Mouse (Mus musculus): ENCODE data around the gene Wdr24.

The Wdr24 gene

GRCm38 (mm10) chr17:25832436-25833290 is 9.2 kb downstream of the Wdr24 start:
- ChIA-PET CTCF (interaction anchor here (0.6 to 2.1 kb wide), 27 partner anchors 9 to 885 kb away, joined by 3 to 11 read pairs (median 4); partner anchors contain the start of genes Rhot2 (in 3 of the 4), Wdr24 (in 2 of the 4), Chtf18 (in 1 of the 4) and Fam234a (in 1 of the 4)), POLR2A (interaction anchor here (0.5 to 9.2 kb wide), 142 partner anchors 9 to 1354 kb away, joined by 3 to 114 read pairs (median 5); partner anchors contain the start of genes Chtf18 (in 4 of the 4), Rpusd1 (in 4 of the 4), Gm20683 (in 3 of the 4) and Mcrip2 (in 3 of the 4))

DNA sequence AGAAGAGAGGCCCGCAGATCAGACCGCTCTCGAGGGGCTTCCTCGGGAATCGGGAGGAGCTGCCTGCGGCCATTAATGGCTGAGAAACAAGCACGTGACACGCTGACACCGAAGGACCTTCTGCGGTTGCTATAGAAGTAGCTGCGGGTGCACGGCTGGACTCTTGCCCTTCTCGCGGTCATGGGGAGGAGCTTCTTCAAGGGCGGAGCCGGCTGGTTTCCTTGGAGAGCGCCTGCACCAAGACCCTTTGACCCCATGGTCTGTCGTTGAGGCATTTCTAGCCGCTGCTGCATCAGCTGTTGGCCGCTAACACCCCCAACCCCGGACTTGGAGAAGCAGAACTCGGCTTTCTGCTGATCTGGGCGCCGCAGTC is 9.8 kb downstream of the Wdr24 start, which contains the start of gene Stub1:
TSS of gene Stub1 (minus strand) at position 114 of the 373 bp plus-strand sequence.
- ChIA-PET POLR2A (interaction anchor here (0.5 to 9.2 kb wide), 128 partner anchors 8 to 1354 kb away, joined by 3 to 114 read pairs (median 5); partner anchors contain the start of genes Chtf18 (in 4 of the 4), Rpusd1 (in 4 of the 4), Gm20683 (in 3 of the 4) and Mcrip2 (in 3 of the 4)), CTCF (interaction anchor here (0.6 to 2.1 kb wide), 24 partner anchors 9 to 410 kb away, joined by 3 to 11 read pairs (median 4); partner anchors contain the start of genes Rhot2 (in 3 of the 4), Wdr24 (in 2 of the 4), Chtf18 (in 1 of the 4) and Fam234a (in 1 of the 4))

DNA sequence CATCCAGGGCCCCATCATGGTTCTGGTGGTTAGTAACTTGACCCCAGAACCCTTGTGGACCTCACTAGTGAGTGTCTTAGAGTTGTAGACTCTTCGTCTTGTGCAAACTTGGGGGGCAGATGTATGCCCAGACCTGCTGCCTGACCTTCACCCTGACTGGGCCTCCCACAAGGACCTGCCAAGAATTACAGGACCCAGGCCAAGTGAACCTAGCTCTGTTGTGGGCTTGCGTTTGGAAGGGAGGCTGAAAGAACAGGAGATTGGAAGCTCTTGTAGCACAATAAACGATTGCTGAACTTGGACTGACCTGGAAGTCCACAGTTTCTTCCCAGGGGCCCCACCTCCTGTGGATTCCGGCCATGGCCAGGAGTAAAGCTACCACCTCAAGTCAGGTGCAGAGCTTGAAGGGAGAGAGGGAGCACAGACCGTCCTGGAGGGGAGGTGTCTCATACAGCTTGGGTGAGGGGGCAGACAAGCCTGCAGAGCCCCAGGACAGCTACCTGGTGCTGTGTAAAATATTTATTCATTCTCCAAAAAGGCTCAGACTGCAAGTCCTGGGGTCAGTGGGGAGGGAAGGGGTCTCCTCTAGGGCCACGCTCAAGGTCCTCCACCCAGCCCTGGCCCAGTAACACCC is 10.7 kb downstream of the Wdr24 start:
- ChIA-PET POLR2A (interaction anchor here in 3 of 4 experiments (0.7 to 9.2 kb wide), 60 partner anchors 8 to 1098 kb away, joined by 3 to 114 read pairs (median 8); partner anchors contain the start of genes Mcrip2 (in 3 of the 3), Rhot2 (in 3 of the 3), Wdr24 (in 3 of the 3) and Wdr90 (in 3 of the 3)), CTCF (interaction anchor here in 3 of 4 experiments (1.0 to 2.1 kb wide), 7 partner anchors 10 to 266 kb away, joined by 3 to 7 read pairs (median 5); partner anchors contain the start of gene Rhot2 (in 2 of the 3))

DNA sequence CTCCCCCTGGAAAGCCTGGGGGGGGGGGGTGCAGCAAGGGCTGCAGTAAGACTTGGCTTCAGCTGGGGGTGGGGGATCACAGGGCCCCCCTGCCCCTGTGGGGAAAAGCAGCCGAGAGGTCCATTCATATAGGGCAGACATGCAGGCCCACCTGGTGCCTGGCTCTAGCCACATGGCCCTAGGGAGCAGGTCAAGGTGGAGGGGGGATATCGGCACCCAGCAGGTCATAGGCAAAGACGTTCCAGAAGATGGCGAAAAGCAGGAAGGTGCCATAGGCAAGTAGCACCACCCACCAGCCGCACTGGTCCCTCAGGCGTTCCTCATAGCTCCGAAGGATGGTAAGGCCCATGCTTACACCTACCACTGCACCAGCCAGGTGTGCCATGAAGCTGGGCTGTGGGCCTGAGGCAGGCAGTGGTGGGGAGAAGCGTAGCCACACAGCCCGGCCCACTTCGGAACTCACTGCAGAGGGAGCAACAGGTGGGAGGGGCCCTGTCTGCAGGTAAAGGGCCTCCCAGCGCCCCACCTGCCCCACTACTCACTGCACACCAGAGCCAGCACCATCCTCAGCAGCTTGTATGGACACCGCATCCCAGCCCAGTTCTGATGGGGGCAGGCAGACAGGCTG is 11.3 kb downstream of the Wdr24 start:
- CTCF ChIA-PET, result interaction anchor here in 1 of 4 experiments (1.2 to 1.4 kb wide), 2 partner anchors 34 to 111 kb away, joined by 3 read pairs; no protein-coding TSS in a partner anchor
- POLR2A ChIA-PET, result interaction anchor here in 2 of 4 experiments (0.7 to 9.2 kb wide), 16 partner anchors 10 to 398 kb away, joined by 3 to 114 read pairs (median 19); partner anchors contain the start of genes Mcrip2 (in 2 of the 2), Rhot2 (in 2 of the 2), Wdr24 (in 2 of the 2) and Gm20683 (in 1 of the 2)

DNA sequence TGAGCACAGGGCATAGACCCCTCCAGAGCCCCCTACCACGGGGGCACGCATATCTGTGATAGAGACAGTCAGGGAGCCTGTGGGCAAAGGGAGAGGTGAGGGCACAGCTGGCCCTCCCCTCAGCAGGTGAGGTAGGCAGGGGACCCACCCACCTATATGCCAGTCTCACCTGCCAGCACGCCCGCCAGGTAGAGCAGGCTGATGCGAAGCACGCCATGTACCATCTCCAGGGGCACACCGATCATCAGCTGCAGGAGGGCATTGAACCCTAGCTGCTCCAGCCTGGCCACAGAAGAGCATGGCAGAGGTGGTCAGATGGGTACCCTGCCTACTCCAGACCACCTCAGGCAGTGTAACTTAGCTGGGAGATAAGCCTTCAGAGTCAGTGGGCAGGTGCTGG is 11.9 kb downstream of the Wdr24 start:
- ChIA-PET POLR2A (interaction anchor here in 2 of 4 experiments (2.5 to 9.2 kb wide), 7 partner anchors 9 to 32 kb away, joined by 6 to 114 read pairs (median 44); partner anchors contain the start of genes Rhot2 (in 2 of the 2), Gm20683 (in 1 of the 2), Mcrip2 (in 1 of the 2) and Wdr24 (in 1 of the 2)), CTCF (interaction anchor here in 1 of 4 experiments (1.2 kb wide), 1 partner anchor 34 kb away, joined by 3 read pairs; no protein-coding TSS in a partner anchor)

DNA sequence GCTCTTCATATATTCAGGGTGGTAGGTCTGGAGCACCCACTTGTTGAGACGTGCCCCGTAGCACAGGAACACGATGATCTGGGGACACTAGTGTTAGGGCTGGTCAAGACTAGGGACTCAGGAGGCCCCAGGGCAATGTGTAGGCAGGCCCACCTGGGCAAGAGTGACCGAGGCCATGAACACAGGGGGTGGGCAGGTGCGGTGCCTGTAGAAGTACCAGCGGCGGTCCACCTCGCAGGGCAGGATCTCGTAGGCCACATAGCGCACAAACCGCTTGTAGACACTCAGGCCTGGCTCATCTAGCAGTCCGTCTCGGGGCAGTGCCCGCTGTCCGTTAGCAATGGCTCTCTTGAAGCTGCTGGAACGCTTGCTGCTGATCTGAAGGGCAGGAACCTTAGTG is 12.4 kb downstream of the Wdr24 start:
- POLR2A ChIA-PET, result interaction anchor here in 3 of 4 experiments (0.5 to 9.2 kb wide), 21 partner anchors 9 to 1493 kb away, joined by 3 to 114 read pairs (median 4); partner anchors contain the start of genes Mcrip2 (in 3 of the 3), Rhot2 (in 2 of the 3), AC134908.4 (in 1 of the 3) and Chtf18 (in 1 of the 3)
- CTCF ChIA-PET, result interaction anchor here in 2 of 4 experiments (0.7 to 1.4 kb wide), 3 partner anchors 38 to 59 kb away, joined by 3 to 5 read pairs (median 4); no protein-coding TSS in a partner anchor

GRCm38 (mm10) chr17:25836397-25837075 is 13.1 kb downstream of the Wdr24 start:
- CTCF ChIA-PET, result interaction anchor here in 2 of 4 experiments (0.7 to 1.5 kb wide), 5 partner anchors 35 to 362 kb away, joined by 3 to 5 read pairs (median 4); no protein-coding TSS in a partner anchor
- POLR2A ChIA-PET, result interaction anchor here (0.5 to 2.6 kb wide), 35 partner anchors 8 to 1494 kb away, joined by 3 to 11 read pairs (median 3); partner anchors contain the start of genes Jmjd8 (in 3 of the 4), Mcrip2 (in 3 of the 4), Wdr24 (in 2 of the 4) and AC134908.4 (in 1 of the 4)

GRCm38 (mm10) chr17:25837076-25837410 is 13.6 kb downstream of the Wdr24 start, which contains the start of gene Rhbdl1:
Gene Rhbdl1 (minus strand): TSS chr17:25837295.
- ChIA-PET POLR2A (interaction anchor here (0.6 to 2.6 kb wide), 30 partner anchors 7 to 433 kb away, joined by 3 to 11 read pairs (median 3); partner anchors contain the start of genes Jmjd8 (in 3 of the 4), Mcrip2 (in 3 of the 4), Wdr24 (in 2 of the 4) and Chtf18 (in 1 of the 4)), CTCF (interaction anchor here in 1 of 4 experiments (0.6 to 1.5 kb wide), 4 partner anchors 36 to 362 kb away, joined by 4 to 5 read pairs (median 4); no protein-coding TSS in a partner anchor)

DNA sequence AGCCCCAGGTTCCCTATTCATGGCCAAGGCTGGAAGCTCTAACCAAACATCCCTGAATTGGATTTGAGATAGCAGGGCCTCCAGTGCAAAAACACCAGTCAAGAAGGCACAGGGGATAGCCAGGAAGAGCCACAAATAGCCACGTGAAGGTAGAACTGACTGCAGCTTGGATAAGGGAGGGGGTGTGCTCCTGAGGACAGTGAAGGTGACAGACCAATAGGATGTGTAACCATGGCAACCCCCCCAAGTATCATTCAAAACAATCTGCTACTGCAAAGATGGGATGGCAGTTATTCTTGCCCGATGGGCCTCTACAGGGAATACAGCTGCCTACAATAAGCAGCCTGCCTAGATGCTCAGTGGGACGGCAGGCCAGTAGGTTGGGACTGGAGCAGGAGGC is 14.1 kb downstream of the Wdr24 start:
- POLR2A ChIA-PET, result interaction anchor here in 2 of 4 experiments (0.6 to 2.6 kb wide), 18 partner anchors 8 to 433 kb away, joined by 3 to 11 read pairs (median 6); partner anchors contain the start of genes Jmjd8 (in 2 of the 2), Mcrip2 (in 2 of the 2), Wdr24 (in 2 of the 2) and Chtf18 (in 1 of the 2)
- CTCF ChIA-PET, result interaction anchor here in 1 of 4 experiments (0.6 to 1.5 kb wide), 3 partner anchors 36 to 363 kb away, joined by 4 to 5 read pairs (median 4); no protein-coding TSS in a partner anchor

DNA sequence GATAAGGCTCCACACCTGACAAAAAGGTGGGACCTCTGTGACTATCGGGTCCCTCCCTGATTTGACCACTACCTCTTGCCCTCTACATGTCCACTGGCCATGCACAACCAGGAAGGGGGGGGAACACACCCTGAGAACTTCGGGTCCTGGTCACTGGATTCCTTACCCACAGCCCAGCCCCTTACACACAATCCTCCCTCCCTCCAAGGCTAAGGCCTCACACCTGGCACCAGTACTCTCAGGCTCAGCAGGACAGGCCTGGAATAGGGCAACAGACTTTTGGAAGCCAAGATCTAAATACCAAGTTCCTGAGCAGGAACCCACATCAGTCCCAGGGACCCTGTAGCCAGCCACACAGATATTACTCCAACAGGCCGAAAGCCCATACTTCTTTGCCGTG is 15.5 kb downstream of the Wdr24 start:
- CTCF ChIA-PET, result no interaction called here
- POLR2A ChIA-PET, result interaction anchor here in 2 of 4 experiments (1.1 to 2.0 kb wide), 5 partner anchors 9 to 116 kb away, joined by 3 to 5 read pairs (median 5); partner anchors contain the start of gene Mcrip2 (in 2 of the 2)

GRCm38 (mm10) chr17:25839455-25840235 is 16.2 kb downstream of the Wdr24 start:
- ChIA-PET CTCF (interaction anchor here in 2 of 4 experiments (0.6 to 0.7 kb wide), 2 partner anchors 116 to 233 kb away, joined by 3 read pairs; no protein-coding TSS in a partner anchor), POLR2A (interaction anchor here in 2 of 4 experiments (0.8 to 2.0 kb wide), 8 partner anchors 8 to 116 kb away, joined by 3 to 5 read pairs (median 4); partner anchors contain the start of gene Mcrip2 (in 2 of the 2))

GRCm38 (mm10) chr17:25840519-25840918 is 17.1 kb downstream of the Wdr24 start:
- ChIA-PET POLR2A (interaction anchor here in 2 of 4 experiments (0.9 to 8.7 kb wide), 6 partner anchors 9 to 31 kb away, joined by 3 to 114 read pairs (median 5); partner anchors contain the start of genes Mcrip2 (in 2 of the 2), Stub1 (in 2 of the 2) and Jmjd8 (in 1 of the 2)), CTCF (no interaction called here)

DNA sequence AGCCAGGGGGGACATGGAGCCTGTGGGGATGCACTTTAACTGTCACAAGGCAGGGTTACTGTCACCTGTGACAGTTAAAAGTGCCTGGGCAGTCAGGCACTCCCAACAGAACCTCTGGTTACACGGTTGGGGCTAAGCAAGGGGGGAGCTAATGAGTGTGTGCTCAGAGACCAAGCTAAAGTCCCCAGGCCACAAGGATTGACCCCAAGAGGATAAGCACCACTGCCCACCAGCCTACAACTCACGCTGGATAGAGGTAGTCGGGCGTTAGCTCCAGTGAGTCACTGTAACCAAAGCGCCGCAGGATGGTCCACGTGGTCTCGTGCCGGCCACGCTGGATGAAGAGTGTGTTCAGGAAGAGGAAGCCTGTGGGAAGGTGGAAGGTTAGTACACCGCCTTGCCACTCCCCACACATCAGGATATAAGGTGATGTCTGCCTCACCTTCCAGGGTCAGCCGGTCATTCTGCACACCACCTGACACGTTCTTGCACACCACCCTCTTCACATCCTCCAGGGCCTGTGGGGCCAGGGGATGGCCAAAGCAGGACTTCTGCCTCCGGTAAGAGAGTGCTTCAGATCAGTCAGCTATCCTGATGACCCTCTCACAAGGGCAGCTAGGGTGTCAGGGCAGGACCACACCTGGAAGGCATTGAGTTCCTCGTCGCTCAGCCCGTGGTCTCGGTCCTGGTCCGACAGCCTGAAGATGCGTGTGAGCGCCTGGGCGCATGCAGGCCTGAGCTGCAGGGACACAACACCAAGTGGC is 17.9 kb downstream of the Wdr24 start, which contains the start of gene Gm20683:
TSS of gene Gm20683 (minus strand) at position 647 of the 764 bp plus-strand sequence.
- CTCF ChIA-PET, result no interaction called here
- POLR2A ChIA-PET, result interaction anchor here in 3 of 4 experiments (1.1 to 8.7 kb wide), 6 partner anchors 8 to 114 kb away, joined by 3 to 114 read pairs (median 4); partner anchors contain the start of genes Stub1 (in 3 of the 3), Chtf18 (in 1 of the 3), Jmjd8 (in 1 of the 3) and Rpusd1 (in 1 of the 3)

DNA sequence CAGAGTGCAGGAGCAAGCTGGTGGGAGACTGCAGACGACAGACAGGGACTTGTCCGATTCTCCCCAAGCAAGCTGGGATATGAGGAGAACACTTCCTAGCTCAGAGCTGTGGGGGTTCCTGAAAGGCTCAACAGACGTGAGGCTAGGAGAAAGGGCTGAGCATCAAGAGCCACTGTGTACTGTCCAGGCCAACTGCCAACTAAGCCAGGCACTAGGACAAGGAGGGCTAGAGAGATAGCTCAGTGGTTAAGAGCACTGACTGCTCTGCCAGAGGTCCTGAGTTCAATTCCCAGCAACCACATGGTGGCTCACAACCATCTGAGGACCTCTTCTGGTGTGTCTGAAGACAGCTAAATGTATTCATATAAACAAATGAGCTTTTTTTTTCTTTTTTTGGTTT is 19.1 kb downstream of the Wdr24 start:
- CTCF ChIA-PET, result interaction anchor here in 2 of 4 experiments (0.7 to 1.3 kb wide), 2 partner anchors 10 to 25 kb away, joined by 3 to 6 read pairs; partner anchors contain the start of gene Stub1 (in 1 of the 2)
- POLR2A ChIA-PET, result interaction anchor here (0.6 to 8.7 kb wide), 7 partner anchors 9 to 352 kb away, joined by 3 to 114 read pairs (median 3); partner anchors contain the start of genes Stub1 (in 3 of the 4) and Jmjd8 (in 2 of the 4)
